Mouse (Mus musculus): ENCODE measurements around the gene S1pr4.

The S1pr4 gene

DNA sequence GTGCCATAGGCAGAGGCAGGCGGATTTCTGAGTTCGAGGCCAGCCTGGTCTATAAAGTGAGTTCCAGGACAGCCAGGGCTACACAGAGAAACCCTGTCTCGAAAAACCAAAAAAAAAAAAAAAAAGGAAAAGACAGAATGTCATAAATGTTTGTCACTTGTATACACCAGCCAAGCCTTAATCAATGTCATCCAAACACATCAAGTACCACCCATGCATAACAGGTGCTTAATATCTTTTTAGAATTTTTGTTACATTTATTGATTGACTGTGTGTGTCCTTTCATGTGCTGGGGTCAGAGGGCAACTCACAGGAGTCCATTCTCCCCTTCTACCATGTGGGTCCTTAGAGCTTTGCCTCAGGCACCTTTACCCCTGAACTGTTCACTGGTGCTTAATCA lies at the start of gene S1pr4:
Gene S1pr4, minus strand, starts transcription at position 101 of the 400 bp plus-strand sequence.
- DNase-seq (ENCODE audit: extremely low spot score, low read depth, low spot score), result no peak

DNA sequence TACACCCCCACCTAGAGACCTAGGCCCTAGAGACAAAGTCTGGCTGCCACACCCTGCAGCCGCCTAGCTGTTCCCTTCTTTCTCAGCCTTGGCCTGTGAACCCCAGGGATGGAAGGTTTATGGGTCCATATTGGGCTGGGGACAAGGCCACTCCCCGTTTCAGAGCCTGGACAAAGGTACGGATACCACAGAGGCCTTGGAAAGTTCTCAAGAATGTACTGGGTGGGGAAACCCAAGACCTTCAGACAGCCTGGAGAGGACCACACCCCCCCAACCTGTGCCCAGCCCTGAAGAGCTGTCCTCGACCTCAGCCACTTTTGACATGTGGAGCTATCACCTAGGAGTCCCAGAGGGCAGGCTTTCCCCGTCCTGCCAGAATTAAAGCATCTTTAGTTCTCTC lies 49.0 kb upstream of the S1pr4 start:
- no peak for DNase-seq (ENCODE audit: extremely low spot score, low read depth, low spot score)

DNA sequence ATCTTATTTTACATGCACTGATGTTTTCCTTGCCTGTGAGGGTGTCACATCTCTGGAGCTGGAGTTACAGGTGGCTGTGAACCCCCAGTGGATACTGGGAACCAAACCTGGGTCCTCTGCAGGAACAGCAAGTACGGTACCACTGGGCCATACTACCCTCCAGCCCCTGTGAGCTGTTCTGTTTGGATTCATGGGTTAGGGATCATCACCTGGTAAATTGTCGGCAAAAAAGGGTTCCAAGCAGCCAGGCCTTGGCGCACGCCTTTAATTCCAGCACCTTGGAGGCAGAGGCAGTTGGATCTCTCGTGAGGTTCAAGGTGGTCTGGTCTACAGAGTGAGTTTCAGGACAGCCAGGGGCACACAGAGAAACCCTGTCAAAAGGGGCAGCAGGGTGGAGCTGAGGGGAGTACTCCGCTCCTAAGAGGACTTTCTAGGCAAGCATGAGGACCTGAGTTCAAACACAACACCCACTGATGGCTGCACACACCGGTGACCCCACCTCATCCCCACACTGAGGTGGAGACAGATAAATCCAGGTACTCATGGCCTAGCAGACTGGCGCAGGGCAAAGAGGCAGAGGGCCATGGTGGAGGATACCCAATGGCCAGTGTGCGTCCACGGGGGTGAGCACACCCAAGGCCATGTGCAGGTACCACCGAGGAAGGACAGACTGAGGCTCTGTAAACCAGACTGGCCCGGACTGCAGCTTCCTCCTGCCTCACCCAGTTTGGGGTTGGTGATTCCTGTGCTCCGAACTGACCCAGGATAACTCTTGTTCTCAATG lies 47.0 kb upstream of the S1pr4 start:
- no peak for DNase-seq (ENCODE audit: extremely low spot score, low read depth, low spot score)

DNA sequence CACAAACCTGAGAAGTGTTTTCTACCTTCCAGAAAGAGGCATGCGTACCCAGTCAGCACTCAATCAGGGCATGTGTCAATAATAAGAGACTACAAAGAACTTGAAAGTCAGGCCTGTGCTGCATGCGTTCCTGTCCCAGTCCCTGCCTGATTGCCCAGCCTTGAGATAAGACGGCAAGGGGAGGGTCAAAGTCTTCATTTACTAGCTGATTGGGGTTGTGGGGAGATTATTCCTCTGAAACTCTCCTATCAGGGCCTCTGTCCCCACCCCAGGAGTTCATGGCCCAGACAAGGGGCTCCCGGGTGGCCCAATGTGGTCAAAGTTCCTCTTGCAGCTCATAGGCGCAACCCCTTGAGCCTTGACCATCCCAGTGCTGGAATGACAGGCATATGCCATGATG lies 46.4 kb upstream of the S1pr4 start:
- no peak for DNase-seq (ENCODE audit: extremely low spot score, low read depth, low spot score)

DNA sequence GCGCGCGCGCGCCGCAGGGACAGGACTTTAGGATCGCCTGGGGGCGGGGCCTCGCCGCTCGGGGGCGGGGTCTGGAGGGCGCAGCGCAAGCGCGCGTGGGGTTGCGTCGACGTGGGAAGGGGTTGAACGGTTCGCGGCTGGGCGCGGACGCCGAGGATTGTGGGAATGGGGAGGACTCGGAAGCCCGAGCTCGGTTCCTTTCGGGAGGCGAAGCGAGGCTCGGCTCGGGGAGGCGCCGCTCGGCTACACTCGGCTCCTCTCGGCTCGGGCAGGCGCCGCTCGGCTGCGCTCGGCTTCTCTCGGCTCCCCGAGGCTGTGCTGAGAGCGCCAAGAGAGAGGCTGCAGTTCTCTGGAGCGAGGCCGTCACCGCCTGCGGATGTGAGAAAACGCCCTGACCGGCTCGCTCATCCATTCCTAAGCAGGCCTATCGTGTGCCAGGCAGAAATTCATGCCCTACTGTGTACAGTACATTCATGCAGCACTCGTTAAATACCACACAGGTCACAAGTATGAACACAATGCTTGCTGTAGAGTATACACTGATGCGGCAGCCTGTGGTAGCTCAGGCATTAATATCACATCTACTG lies 45.3 kb upstream of the S1pr4 start, which contains the start of gene Gna11:
Gene Gna11, minus strand, starts transcription at position 30 of the 587 bp plus-strand sequence.
- peak; percentile 89 for DNase-seq (ENCODE audit: extremely low spot score, low read depth, low spot score)

DNA sequence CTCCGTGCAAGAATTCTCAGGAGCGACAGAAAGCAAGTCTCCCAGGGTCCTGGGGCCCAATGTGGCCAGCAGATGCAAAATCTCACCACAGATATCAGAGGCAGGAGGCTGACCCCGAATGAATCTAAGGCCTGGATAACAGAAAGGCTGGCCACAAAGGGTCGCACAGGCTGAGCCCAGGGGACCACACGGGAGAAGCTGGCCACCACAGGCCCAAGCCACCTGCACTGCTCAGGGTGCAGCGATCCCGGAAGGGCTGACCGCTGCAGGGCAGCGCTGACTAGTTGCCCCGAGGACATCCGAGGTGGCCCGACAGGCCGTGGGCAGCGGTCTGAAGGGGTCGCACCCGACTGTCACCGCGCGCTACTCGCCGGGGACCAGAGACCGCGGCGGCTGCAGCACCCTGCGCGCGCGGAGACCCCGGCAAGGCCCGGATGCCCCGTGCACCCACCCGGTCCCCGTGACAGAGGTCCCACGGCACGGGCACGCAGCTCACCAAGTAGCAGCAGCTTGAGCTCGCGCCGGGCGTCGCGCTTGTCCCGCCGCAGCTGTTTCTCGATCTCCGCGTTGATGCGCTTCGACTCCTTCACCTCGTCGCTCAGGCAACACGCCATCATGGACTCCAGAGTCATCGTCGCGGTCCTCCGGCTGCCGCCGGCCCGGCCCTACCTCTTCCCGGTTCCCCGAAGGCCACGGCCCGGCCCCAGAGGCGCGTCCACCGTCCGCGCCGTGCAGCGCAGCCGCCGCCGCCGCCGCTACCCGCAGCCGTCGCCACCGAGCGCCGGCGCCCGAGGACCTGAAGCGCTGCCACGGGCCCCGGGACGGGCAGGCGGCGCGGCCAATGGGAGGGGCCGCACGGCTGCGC lies 44.6 kb upstream of the S1pr4 start:
- no peak for DNase-seq (ENCODE audit: extremely low spot score, low read depth, low spot score)

DNA sequence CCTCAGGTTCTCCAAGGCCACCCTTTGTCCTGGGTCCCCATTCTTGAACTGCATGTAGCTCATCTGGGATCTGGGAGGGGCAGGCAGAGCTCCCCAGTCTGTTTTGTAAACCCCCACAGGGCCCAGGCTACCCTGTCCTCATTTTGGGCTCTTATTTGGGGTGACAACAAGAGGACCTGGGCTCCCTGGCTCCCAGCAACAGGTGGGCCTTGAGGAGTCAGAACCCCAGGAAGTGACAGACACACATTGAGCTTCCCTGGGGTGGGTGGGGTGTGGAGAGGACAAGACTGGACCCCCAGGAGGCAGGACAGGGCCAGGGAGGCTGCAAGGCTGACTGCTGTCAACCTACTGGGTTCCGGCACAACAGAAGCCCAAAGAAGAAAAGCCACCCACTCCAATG lies 43.7 kb upstream of the S1pr4 start:
- no peak for DNase-seq (ENCODE audit: extremely low spot score, low read depth, low spot score)

DNA sequence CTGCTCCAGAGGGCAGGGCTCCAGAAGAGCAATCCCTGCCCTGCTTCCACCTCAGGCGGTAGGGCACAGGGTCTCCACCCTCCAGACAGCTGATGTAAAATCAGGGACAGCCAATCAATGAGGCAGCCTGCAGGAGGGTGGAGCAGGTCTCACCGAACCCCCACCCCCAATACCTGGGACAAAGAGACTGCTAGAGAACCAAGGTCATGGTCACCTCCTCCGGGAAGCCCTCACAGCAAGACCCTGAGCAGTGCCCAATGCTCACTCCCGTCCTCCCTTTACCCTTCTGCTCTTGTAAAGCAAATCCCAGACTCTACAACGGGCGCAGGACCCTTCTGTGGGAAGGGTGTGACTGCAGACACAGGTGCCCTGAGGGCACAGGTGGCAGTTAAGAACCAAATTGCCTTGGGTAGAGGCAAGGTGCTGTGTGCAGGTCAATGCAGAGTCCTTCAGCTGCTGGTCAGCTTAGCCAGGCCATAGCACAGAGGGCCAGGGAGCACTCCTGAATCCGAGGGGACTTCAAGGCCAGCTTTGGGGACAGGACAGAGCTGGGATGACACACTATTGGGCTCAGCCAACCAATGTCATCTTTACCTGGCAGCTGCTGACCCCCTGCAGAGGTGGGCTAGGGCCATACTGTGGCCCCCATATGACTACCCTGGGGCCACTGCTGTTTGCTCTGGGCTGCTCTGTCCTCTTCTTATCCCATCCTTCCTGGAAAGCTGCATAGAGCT lies 43.0 kb upstream of the S1pr4 start:
- no peak for DNase-seq (ENCODE audit: extremely low spot score, low read depth, low spot score)

DNA sequence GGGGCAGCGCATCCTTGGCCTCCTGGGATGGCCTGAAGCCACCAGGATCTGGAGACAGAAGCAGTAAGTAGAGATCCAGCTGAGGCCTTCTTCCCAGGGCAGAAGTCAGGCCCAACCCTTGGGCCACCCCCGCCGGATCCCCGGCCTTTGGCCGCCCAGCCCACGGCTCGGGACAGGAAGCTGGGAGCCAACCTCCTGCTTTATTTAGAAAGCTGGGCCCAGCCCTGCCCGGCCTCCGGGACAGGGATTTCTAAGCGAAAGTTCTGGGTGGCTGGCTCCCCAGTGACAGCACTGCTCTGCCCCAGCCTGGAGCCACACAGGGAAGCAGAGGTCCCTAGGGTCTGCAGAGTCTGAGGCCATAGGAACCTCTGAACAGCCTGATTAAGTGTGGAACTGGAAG lies 41.9 kb upstream of the S1pr4 start:
- no peak for DNase-seq (ENCODE audit: extremely low spot score, low read depth, low spot score)

DNA sequence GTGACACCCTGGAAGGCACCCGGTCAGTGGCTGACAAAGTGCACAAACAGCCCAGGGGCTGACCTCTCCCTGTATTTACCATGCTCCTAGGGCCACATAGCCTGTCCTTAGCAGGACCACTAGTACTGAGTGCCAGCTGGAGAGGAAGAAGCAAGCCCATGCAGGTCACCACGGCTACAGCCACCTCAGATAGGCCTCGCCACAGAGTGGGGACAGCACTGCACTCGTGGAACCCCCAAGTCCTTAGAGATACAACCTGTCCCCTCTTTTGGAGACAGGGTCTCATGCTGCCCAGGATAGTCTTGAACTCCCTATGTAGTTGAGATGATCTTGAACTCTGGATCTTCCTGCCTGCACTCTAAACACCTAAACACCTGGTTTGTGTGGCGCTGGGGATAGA lies 41.4 kb upstream of the S1pr4 start:
- no peak for DNase-seq (ENCODE audit: extremely low spot score, low read depth, low spot score)

DNA sequence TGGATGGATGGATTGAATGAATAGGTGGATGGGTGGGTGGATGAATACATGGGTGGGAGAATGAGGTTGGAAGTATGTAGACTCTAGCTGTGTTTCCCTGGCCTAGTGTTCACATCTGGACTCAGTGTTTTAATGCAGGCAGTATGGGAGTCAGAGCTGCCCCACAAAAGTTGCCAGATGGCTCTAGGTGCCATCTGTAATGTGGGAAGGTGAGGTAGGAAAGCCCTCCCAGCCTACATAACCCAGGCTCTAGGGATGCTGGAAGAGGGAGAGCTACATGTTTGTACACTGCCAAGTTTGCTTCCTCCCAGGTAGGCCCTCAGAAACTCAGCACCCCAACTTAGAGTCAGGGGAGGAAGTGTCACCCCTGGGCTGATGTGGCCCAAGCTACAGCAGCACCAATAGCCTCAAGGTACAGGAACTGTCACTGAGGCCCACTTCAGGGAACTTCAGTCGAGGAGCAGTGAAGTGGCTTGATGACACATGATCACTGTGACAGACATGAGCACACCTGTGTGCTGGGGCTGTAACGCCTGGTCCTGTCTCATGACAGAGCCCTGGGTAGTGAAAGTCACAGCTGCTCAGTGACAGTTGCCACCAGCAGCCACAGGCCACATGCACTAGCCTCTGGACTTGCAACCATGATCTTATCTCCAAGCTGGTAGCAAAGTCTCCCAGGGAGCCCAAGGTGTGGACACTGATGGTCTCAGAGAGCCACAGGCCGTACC lies 38.6 kb upstream of the S1pr4 start:
- DNase-seq (ENCODE audit: extremely low spot score, low read depth, low spot score), result no peak

DNA sequence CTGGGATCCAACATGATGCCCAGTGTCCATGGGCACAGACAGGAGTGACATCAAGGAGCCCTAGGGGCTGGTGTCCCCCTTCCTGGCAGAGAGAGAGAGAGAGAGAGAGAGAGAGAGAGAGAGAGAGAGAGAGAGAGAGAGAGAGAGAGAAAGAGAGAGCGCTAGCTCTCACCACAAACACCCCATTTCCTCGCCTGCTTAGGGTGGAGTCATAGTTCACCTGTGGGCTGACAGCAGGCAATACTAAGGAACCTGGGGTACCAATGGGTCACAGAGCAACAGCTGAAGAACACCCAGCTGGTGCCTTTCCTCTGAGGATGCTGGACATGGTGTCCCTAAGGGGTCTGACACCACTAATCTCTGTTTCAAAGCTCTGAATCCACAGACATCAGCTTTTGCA lies 37.5 kb upstream of the S1pr4 start:
- DNase-seq (ENCODE audit: extremely low spot score, low read depth, low spot score), result no peak

DNA sequence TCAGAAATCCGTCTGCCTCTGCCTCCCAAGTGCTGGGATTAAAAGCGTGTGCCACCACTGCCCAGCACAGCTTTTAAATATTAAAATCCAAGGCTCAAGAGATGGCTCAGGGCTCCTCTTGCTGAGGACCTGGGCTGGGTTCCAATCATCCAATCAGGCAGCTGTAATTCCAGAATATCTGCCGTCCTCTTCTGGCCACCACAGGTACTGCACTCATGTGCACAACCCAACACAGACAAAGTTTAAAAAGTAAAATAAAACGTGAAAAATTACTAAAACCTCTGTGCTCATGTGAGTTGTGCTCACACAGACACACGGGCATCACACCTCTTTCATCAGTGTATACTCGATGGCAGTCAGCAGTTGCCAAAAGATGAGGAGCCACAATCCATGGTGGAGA lies 36.8 kb upstream of the S1pr4 start:
- DNase-seq (ENCODE audit: extremely low spot score, low read depth, low spot score), result no peak

DNA sequence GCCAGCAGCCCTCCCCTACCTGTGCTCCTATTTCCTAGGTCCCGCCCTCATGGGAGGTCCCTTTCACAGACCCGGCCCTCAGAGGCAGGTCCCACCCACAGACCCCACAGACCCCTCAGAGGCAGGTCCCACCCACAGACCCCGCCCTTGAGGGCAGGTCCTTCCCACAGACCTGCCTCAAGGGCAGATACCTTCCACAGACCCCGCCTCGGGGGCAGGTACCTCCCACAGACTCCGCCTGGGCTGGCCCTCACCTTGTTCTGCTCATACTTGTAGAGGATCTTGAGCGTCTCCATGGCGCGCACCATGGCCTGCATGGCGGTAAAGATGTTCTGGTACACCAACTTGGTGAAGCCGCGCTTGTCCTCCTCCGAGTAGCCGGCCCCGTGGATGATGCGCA lies 34.9 kb upstream of the S1pr4 start:
- DNase-seq (ENCODE audit: extremely low spot score, low read depth, low spot score), result no peak

DNA sequence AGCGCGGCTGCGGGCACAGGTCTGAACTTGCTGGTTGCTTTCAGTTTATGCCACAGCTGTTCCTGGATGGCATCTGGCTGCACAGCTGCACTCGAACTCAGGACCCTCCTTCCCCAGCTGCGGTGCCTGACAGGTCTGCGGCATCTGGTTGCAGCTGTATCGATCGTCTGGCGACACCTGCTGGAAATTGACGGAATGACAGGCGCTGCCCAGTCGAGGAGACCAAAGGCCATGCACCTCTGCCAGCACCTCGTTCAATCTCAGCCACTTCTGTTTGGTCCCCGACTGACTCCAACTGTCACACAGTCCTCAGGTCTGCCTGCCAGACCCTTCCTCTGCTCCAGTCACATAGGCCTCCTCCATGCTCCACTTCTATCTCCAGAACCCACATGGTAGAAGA lies 26.8 kb upstream of the S1pr4 start:
- DNase-seq (ENCODE audit: extremely low spot score, low read depth, low spot score), result peak; percentile 42

DNA sequence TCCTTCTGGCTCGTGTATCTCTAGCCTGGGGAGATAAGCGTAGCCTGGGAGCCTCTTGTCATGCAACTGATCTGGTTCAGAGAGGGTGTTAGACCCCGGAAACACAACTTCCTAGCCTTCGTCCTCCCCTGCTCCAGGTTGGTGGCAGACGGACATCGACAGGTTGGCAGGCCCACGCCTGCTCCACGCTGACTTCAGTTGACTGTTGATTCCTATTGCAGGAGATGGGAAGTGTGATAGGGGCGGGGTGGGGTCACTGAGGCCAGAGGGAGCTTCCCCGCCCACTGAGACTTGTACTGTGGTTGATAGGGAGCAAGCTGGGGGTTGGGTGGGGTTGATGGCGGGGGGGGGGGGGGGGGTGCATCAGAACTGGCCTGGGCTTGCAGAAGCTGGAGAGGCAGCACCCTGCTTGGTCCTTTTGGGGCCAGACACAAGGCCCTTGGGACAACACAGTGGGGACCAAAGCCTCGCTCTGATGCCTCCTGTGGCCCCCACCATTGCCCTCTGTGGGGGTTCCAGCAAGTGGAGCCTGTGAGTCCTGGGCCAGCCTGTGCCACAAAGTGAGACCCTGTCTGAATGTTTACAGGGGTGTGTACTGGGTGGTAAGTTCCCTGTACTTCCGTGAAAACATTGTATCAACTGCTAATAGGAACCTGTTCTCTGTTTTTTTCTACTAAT lies 25.2 kb upstream of the S1pr4 start:
- no peak for DNase-seq (ENCODE audit: extremely low spot score, low read depth, low spot score)

DNA sequence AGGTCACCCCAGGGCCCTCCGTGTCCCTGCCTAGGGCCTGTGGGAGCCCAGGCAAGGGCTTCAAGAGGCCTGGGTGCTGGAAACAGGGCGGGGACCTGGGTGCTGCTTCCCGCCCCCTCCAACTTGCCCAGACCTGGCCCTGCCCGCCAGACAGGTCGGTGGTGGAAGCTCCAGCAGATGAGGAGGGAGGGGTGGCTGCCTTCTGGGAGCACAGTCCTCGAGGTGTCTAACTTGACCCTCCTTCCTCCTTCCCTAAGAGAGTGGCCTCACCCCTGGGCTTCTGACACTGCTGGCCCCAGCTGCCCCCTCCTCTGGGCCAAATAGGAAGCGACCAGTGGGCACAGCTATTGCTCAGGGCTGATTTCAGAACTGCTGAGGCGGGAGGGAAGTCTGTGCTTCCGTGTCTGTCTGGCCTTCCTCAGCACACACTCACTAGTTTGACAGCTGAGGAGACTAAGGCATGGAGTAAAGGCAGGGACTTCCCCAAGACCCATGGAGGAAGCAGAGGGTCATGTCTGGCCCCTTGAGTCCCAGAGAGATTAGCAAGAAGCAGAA lies 24.2 kb upstream of the S1pr4 start, which contains the start of gene Gna15:
Gene Gna15, minus strand, starts transcription at position 175 of the 555 bp plus-strand sequence.
- no peak for DNase-seq (ENCODE audit: extremely low spot score, low read depth, low spot score)

DNA sequence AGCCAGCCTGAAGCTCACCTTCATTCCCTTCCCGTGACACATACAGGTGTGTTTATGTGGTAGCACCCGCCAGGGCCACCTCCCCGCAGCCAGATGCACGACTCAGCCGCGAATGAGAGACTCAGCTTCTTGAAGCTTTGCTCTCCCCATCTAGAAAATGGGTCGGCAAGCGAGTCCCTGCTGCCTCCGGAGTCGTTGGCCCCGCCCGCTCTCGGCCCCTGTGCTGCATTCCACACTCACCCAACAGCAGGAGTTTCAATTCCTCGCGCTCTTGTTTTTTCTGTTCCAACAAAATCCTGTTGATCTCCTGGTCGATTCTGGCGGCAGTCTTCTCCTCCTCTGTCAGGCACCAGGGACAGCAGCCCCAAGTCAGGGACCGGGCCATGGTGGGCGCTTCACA lies 23.6 kb upstream of the S1pr4 start:
- DNase-seq (ENCODE audit: extremely low spot score, low read depth, low spot score), result no peak

DNA sequence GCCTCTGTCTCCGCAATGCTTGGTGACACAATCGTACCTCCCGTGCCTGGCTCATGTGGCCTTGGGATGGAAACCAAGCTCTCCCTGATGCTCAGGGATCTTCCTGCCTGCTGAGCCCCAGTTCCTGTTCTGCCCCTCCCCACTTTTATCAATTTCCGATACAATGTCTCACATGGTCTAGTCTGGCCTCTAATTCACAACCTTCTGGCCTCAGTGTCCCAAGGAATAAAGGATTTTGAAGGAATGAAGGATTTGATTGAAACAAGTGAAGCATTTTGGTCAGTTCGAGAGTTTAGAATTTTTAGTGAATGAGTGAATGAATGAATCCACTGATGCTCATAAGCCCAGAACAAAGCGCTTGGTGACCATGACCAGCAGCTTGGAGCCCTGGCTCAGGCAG lies 23.2 kb upstream of the S1pr4 start:
- no peak for DNase-seq (ENCODE audit: extremely low spot score, low read depth, low spot score)

DNA sequence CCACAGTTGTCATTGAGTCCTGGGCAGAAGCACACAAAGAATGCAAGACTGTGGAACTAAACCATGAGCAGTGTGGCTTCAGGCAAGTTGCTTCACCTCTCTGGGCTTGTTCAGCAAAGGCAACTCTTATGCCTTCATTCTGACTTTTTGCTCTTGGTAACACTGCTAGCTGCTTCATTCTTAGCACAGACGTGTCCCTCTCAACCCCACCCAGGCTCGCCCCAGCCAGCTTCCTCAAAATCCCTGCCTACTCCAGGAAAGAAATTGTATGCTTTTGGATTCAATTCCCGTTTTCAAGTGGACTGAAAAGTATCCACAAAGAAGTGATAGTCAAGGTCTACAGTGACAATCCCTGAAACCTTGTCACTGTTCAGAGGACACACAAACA lies 20.0 kb upstream of the S1pr4 start:
- DNase-seq (ENCODE audit: extremely low spot score, low read depth, low spot score), result no peak
